Comparison of ENCODE assay signal across 11 mouse cellular contexts in the genomic region with DNA sequence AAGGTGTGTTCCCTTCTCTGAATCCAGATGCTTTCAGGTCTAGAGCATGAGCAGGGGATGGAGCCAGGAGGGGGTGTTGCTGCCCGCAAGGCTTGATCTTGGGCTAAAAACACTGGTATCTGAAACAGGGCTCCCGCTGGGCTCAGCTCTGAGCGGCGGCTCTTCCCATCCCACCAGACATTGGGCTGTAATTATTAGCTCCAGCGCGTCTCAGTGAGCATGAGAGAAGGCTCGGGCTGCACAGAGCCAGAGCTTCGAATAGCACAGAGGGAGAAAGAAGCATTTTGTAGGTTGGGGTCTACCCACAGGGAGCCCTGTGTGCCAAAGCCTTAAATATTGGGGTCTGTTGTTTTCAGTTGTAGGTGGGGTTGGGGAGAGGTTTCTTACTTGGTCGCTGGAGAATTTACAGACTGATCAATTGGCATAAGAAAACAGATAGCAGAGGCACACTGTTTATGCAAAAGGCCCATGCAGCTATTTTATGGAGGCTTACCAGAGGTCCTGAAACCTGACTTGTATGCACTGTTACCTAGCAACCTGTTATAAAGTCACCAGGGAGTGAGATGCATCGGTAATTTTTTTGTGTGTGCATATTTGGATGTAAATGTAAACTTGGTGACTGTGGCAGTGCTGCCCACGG. TPM values are rescaled to one million over a fixed set of nuclear protein-coding genes. Genes with fewer than 3 reads are reported as not detected.
DNase-seq lines count a peak whose midpoint lies in the region; ATAC-seq and TF ChIP-seq lines count a peak whose summit lies in the region.
"Had no signal": no experiment of that assay in that cellular context is flagged by ENCODE, and none has a peak within 500 bp of the region (broad histone marks: within the 10 kb centered on the region; RNA-seq: fewer than 3 reads in every experiment).

No protein-coding gene starts in this region.

- DNase-seq in kidney, adult 11 months, result no peak
- peak; percentile 39 for DNase-seq in forebrain, postnatal 0 days
- no peak for DNase-seq in midbrain, embryonic 10.5 days (ENCODE audit: low spot score)
- DNase-seq in heart, adult 2 months, result no peak
- no peak for DNase-seq in thymus, postnatal 4 days
- DNase-seq in adrenal gland, postnatal 14 days, result no peak
- DNase-seq: kidney, adult 9 months; liver, postnatal 0 days had no signal

- peaks cover 25% of the 10 kb centered on the region; the same call in 1 of the 2 replicates for H3K4me1 ChIP-seq in kidney, embryonic 16.5 days (ENCODE audit: insufficient read depth, low read length)
- peaks cover 5% of the 10 kb centered on the region for H3K4me1 ChIP-seq in forebrain, postnatal 0 days (ENCODE audit: insufficient read depth)
- H3K4me1 ChIP-seq in midbrain, embryonic 10.5 days, result peaks cover 29% of the 10 kb centered on the region
- peaks cover 8% of the 10 kb centered on the region for H3K4me1 ChIP-seq in stomach, embryonic 15.5 days
- peaks cover 15% of the 10 kb centered on the region for H3K4me1 ChIP-seq in heart, adult 2 months (ENCODE audit: control insufficient read depth, insufficient read depth, low read length)

- ATAC-seq in kidney, embryonic 16.5 days (ENCODE audit: low FRiP score, low TSS enrichment), result no peak
- ATAC-seq in forebrain, postnatal 0 days, result peak; percentile 44
- no peak for ATAC-seq in stomach, embryonic 15.5 days (ENCODE audit: insufficient read depth, low FRiP score, low read depth)
- ATAC-seq: liver, postnatal 0 days had no signal

- H3K9ac ChIP-seq in kidney, embryonic 16.5 days (replicated peaks; ENCODE audit: low read length), result no peak overlapping the region
- H3K9ac ChIP-seq in forebrain, postnatal 0 days, result no peak overlapping the region
- no peak overlapping the region for H3K9ac ChIP-seq in stomach, embryonic 15.5 days
- no peak overlapping the region for H3K9ac ChIP-seq in heart, adult 2 months (ENCODE audit: low read depth, low read length)
- H3K9ac ChIP-seq: liver, postnatal 0 days had no signal

- no peaks in the 10 kb centered on the region for H3K79me2 ChIP-seq in heart, adult 2 months (replicated peaks; ENCODE audit: control insufficient read depth, insufficient read depth, low read length)

- no peak overlapping the region for H3K4me2 ChIP-seq in kidney, embryonic 16.5 days (replicated peaks; ENCODE audit: low read depth, low read length)
- no peak overlapping the region for H3K4me2 ChIP-seq in forebrain, postnatal 0 days (ENCODE audit: low read depth)
- no peak overlapping the region for H3K4me2 ChIP-seq in stomach, embryonic 15.5 days
- H3K4me2 ChIP-seq: heart, embryonic 11.5 days had no signal

- H3K27me3 ChIP-seq in kidney, embryonic 16.5 days (ENCODE audit: insufficient read depth, low read length), result no peaks in the 10 kb centered on the region
- no peaks in the 10 kb centered on the region for H3K27me3 ChIP-seq in forebrain, postnatal 0 days (ENCODE audit: insufficient read depth, low read length)
- H3K27me3 ChIP-seq in midbrain, embryonic 10.5 days (ENCODE audit: low read depth, poor library complexity, severe bottlenecking), result no peaks in the 10 kb centered on the region
- no peaks in the 10 kb centered on the region for H3K27me3 ChIP-seq in stomach, embryonic 15.5 days (replicated peaks)
- H3K27me3 ChIP-seq in heart, adult 2 months (ENCODE audit: control insufficient read depth, insufficient read depth, low read length), result no peaks in the 10 kb centered on the region

- no peak for TF ChIP-seq CTCF in forebrain, postnatal 0 days (IDR thresholded peaks at IDR 0.05; ENCODE audit: low read depth)
- TF ChIP-seq CTCF in heart, adult 2 months (IDR thresholded peaks at IDR 0.05), result no peak

- no peak for TF ChIP-seq POLR2A in heart, adult 2 months (IDR thresholded peaks at IDR 0.05; ENCODE audit: insufficient read depth, low read depth, low read length)

- H3K27ac ChIP-seq in kidney, embryonic 16.5 days (ENCODE audit: low read length), result 0 out of 2 replicates have a peak overlapping the region, but pooled peaks have one; percentile 17
- H3K27ac ChIP-seq in forebrain, postnatal 0 days (ENCODE audit: low read depth, low read length), result peak overlapping the region; percentile 50; the same call in 1 of the 2 replicates
- H3K27ac ChIP-seq in midbrain, embryonic 10.5 days (replicated peaks), result peak overlapping the region; percentile 29; the same call in 1 of the 2 replicates
- H3K27ac ChIP-seq in stomach, embryonic 15.5 days, result peak overlapping the region; percentile 26; the same call in 1 of the 2 replicates
- no peak overlapping the region; the same call in 1 of the 2 replicates for H3K27ac ChIP-seq in heart, adult 2 months

- TF ChIP-seq EP300 in heart, adult 2 months (IDR thresholded peaks at IDR 0.05; ENCODE audit: insufficient read depth, low read depth, low read length), result no peak

- WGBS in kidney, embryonic 16.5 days, result 35% methylated on average over 11 of the region's 11 CpGs
- 11% methylated on average over 11 of the region's 11 CpGs for WGBS in forebrain, postnatal 0 days
- WGBS in midbrain, embryonic 10.5 days, result 26% methylated on average over 11 of the region's 11 CpGs
- WGBS in stomach, embryonic 15.5 days, result 59% methylated on average over 11 of the region's 11 CpGs
- WGBS in heart, adult 2 months, result 76% methylated on average over 11 of the region's 11 CpGs

- H3K36me3 ChIP-seq in kidney, embryonic 16.5 days (ENCODE audit: insufficient read depth, low read length), result peaks cover 8% of the 10 kb centered on the region
- H3K36me3 ChIP-seq in forebrain, postnatal 0 days (ENCODE audit: insufficient read depth), result peaks cover 9% of the 10 kb centered on the region
- H3K36me3 ChIP-seq in midbrain, embryonic 10.5 days, result peaks cover 90% of the 10 kb centered on the region
- peaks cover 6% of the 10 kb centered on the region; the same call in 1 of the 2 replicates for H3K36me3 ChIP-seq in stomach, embryonic 15.5 days
- H3K36me3 ChIP-seq in heart, adult 2 months (ENCODE audit: control insufficient read depth, insufficient read depth, low read length), result peaks cover 5% of the 10 kb centered on the region

- no peaks in the 10 kb centered on the region for H3K9me3 ChIP-seq in kidney, embryonic 16.5 days (ENCODE audit: low read length)
- no peaks in the 10 kb centered on the region for H3K9me3 ChIP-seq in forebrain, postnatal 0 days (ENCODE audit: low read length)
- H3K9me3 ChIP-seq in midbrain, embryonic 10.5 days (replicated peaks), result no peaks in the 10 kb centered on the region
- H3K9me3 ChIP-seq in stomach, embryonic 15.5 days, result no peaks in the 10 kb centered on the region

- intact Hi-C loops in heart, adult 2 months (cut with DNase I), result no loop called here

- no peak overlapping the region for H3K4me3 ChIP-seq in kidney, embryonic 16.5 days (ENCODE audit: low read length)
- no peak overlapping the region for H3K4me3 ChIP-seq in forebrain, postnatal 0 days (ENCODE audit: low read depth, low read length)
- H3K4me3 ChIP-seq in midbrain, embryonic 10.5 days, result no peak overlapping the region
- H3K4me3 ChIP-seq in stomach, embryonic 15.5 days (replicated peaks), result no peak overlapping the region
- H3K4me3 ChIP-seq in heart, adult 2 months, result no peak overlapping the region

RNA-seq across cellular contexts. Expression of a gene that starts 50.4 kb away (rescaled TPM):
- polyA plus RNA-seq in kidney, embryonic 16.5 days (2015; fragmentation: Nextera tagmentation; extraction: Ambion mirVana), result 6.9 and 7.3 TPM in 2 replicates
- 22.5 and 23.3 TPM in 2 replicates for total RNA-seq in forebrain, postnatal 0 days (2014; rRNA removed)
- polyA plus RNA-seq in forebrain, postnatal 0 days (2015; fragmentation: Nextera tagmentation; extraction: Ambion mirVana), result 4.5 and 6.1 TPM in 2 replicates
- polyA plus RNA-seq in midbrain, embryonic 10.5 days (2016; fragmentation: Nextera tagmentation; extraction: Ambion mirVana), result 4.5 and 6.8 TPM in 2 replicates
- 7.7 and 8.4 TPM in 2 replicates for polyA plus RNA-seq in stomach, embryonic 15.5 days (2015; fragmentation: Nextera tagmentation; extraction: Ambion mirVana)
- total RNA-seq in heart, adult 2 months (2021), result 10 to 100 TPM; 12.8 to 15.8 TPM
- 10.5 and 17.0 TPM in 2 replicates for polyA plus RNA-seq in heart, adult 2 months (2012; rRNA removed)
- 15.3 and 17.1 TPM in 2 replicates for total RNA-seq in adrenal gland, postnatal 14 days (2021)
